Mouse (Mus musculus): ENCODE results near the gene Oxt. TPM values are rescaled to one million over a fixed set of nuclear protein-coding genes. Genes with fewer than 3 reads are reported as not detected.

The Oxt gene
- polyA plus RNA-seq (2014; fragmentation: Illumina TruSeq; extraction: RNeasy Lipid Tissue Mini Kit (QIAGEN cat#74804); ENCODE audit: low read depth, low replicate concordance) = not detected

DNA sequence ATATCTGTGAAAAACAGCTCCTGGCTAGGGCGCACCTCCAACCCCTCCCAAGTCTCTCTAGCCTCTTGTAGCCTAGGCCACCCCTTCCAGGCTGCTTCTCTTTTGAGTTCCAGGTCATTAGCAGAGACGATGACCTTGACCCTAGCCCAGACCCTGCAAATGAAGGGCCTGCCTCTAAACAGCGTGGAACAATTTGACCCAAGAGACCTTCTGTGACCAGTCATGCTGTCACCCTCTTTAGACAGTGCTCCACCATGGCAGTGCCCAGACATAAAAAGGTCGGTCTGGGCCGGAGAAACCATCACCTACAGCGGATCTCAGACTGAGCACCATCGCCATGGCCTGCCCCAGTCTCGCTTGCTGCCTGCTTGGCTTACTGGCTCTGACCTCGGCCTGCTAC is at the start of gene Oxt:
Oxt (plus strand) TSS at position 301 of the 400 bp plus-strand sequence.

DNA sequence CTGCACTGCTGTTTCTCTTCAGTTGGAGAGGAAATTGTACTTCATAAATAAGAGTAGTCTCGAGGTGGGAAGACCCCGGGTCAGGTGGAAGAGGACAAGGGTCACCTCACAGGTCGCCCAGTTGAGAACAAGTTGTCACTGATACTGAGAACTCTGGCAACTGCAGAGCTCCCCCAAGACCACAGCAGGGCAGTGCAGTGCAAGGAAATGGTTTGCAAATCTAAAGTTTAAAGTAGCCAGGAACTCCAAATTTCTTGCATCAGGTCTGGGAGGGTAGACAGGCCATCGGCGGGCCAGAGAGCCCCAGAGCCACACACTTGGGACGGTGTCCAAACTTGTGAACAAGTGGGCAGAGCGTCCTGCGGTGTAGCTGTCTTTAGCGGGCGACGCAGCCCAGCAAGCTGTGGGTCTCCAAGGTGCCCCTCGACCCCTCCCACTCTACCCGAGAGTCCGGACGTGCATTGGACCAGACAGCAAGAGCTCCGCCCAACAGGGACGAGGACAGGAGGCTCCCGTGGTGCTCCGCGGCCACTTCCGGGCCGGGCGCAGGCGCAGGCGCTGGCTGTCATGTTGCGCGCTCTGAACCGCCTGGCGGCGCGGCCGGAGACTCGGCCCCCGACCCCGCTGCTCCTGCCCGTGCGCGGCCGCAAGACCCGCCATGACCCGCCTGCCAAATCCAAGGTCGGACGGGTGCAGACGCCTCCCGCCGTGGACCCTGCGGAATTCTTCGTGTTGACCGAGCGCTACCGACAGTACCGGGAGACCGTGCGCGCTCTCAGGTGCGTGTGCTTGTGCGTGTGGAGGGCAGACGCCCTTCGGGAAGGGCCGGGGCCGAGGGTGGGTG is 12.5 kb upstream of the Oxt start, which contains the start of gene Mrps26:
Mrps26 (plus strand) TSS at position 531 of the 844 bp plus-strand sequence.

GRCm38 (mm10) chr2:130582552-130582951 is 6.6 kb downstream of the Oxt start, which contains the start of gene Avp:
Avp (minus strand) TSS chr2:130582554.

Other genes with a start within 250 kb of the Oxt start
- 46.6 TPM for gene Cpxm1, start 178.6 kb upstream of the Oxt start, polyA plus RNA-seq (2014; fragmentation: Illumina TruSeq; extraction: RNeasy Lipid Tissue Mini Kit (QIAGEN cat#74804); ENCODE audit: low read depth, low replicate concordance)
- gene Gm28372, start 170.9 kb upstream of the Oxt start, polyA plus RNA-seq (2014; fragmentation: Illumina TruSeq; extraction: RNeasy Lipid Tissue Mini Kit (QIAGEN cat#74804); ENCODE audit: low read depth, low replicate concordance) = not detected
- 2.7 TPM for gene 1700020A23Rik, start 170.9 kb upstream of the Oxt start, polyA plus RNA-seq (2014; fragmentation: Illumina TruSeq; extraction: RNeasy Lipid Tissue Mini Kit (QIAGEN cat#74804); ENCODE audit: low read depth, low replicate concordance)
- gene Tmem239, start 169.7 kb upstream of the Oxt start, polyA plus RNA-seq (2014; fragmentation: Illumina TruSeq; extraction: RNeasy Lipid Tissue Mini Kit (QIAGEN cat#74804); ENCODE audit: low read depth, low replicate concordance) = 3.5 TPM
- gene Vps16, start 151.8 kb upstream of the Oxt start, polyA plus RNA-seq (2014; fragmentation: Illumina TruSeq; extraction: RNeasy Lipid Tissue Mini Kit (QIAGEN cat#74804); ENCODE audit: low read depth, low replicate concordance) = 44.2 TPM
- 15.7 TPM for gene Pced1a, start 151.5 kb upstream of the Oxt start, polyA plus RNA-seq (2014; fragmentation: Illumina TruSeq; extraction: RNeasy Lipid Tissue Mini Kit (QIAGEN cat#74804); ENCODE audit: low read depth, low replicate concordance)
- gene Ptpra, start 125.9 kb upstream of the Oxt start, polyA plus RNA-seq (2014; fragmentation: Illumina TruSeq; extraction: RNeasy Lipid Tissue Mini Kit (QIAGEN cat#74804); ENCODE audit: low read depth, low replicate concordance) = 78.3 TPM
- 42.6 TPM for gene Mrps26, start 12.4 kb upstream of the Oxt start, polyA plus RNA-seq (2014; fragmentation: Illumina TruSeq; extraction: RNeasy Lipid Tissue Mini Kit (QIAGEN cat#74804); ENCODE audit: low read depth, low replicate concordance)
- not detected for gene Avp, start 6.4 kb downstream of the Oxt start, polyA plus RNA-seq (2014; fragmentation: Illumina TruSeq; extraction: RNeasy Lipid Tissue Mini Kit (QIAGEN cat#74804); ENCODE audit: low read depth, low replicate concordance)
- 4.8 TPM for gene Fastkd5, start 53.9 kb downstream of the Oxt start, polyA plus RNA-seq (2014; fragmentation: Illumina TruSeq; extraction: RNeasy Lipid Tissue Mini Kit (QIAGEN cat#74804); ENCODE audit: low read depth, low replicate concordance)
- gene Ubox5, start 53.9 kb downstream of the Oxt start, polyA plus RNA-seq (2014; fragmentation: Illumina TruSeq; extraction: RNeasy Lipid Tissue Mini Kit (QIAGEN cat#74804); ENCODE audit: low read depth, low replicate concordance) = 4.7 TPM
- gene Lzts3, start 66.6 kb downstream of the Oxt start, polyA plus RNA-seq (2014; fragmentation: Illumina TruSeq; extraction: RNeasy Lipid Tissue Mini Kit (QIAGEN cat#74804); ENCODE audit: low read depth, low replicate concordance) = 11.3 TPM
- gene Ddrgk1, start 88.5 kb downstream of the Oxt start, polyA plus RNA-seq (2014; fragmentation: Illumina TruSeq; extraction: RNeasy Lipid Tissue Mini Kit (QIAGEN cat#74804); ENCODE audit: low read depth, low replicate concordance) = 145 TPM
- gene Itpa, start 91.4 kb downstream of the Oxt start, polyA plus RNA-seq (2014; fragmentation: Illumina TruSeq; extraction: RNeasy Lipid Tissue Mini Kit (QIAGEN cat#74804); ENCODE audit: low read depth, low replicate concordance) = 43.0 TPM
- 4.5 TPM for gene Slc4a11, start 121.3 kb downstream of the Oxt start, polyA plus RNA-seq (2014; fragmentation: Illumina TruSeq; extraction: RNeasy Lipid Tissue Mini Kit (QIAGEN cat#74804); ENCODE audit: low read depth, low replicate concordance)

Measured in adipose tissue, adult 10 weeks (tissue).